22 mouse cellular contexts compared by ENCODE assay signal in genomic region chr10:87898826-87899225, GRCm38 (mm10).
"Had no signal": no experiment of that assay in that cellular context is flagged by ENCODE, and none has a peak within 500 bp of the region (broad histone marks: within the 10 kb centered on the region; RNA-seq: fewer than 3 reads in every experiment).

No protein-coding gene starts in this region.

- H3K27me3 ChIP-seq: kidney, embryonic 15.5 days; lung, embryonic 15.5 days; megakaryocyte, embryonic 14.5 days; neural tube, embryonic 12.5 days; neural tube, embryonic 15.5 days had no signal

- H3K9ac ChIP-seq: kidney, embryonic 15.5 days; liver, embryonic 14.5 days; lung, embryonic 15.5 days; neural tube, embryonic 12.5 days; neural tube, embryonic 15.5 days had no signal

- H3K4me2 ChIP-seq: kidney, embryonic 15.5 days; liver, embryonic 11.5 days; lung, embryonic 15.5 days; neural tube, embryonic 12.5 days; neural tube, embryonic 15.5 days had no signal

- DNase-seq: kidney, adult 8-10 months; kidney, postnatal 10 days; kidney, postnatal 36 days; left cerebral cortex, postnatal 4 days; lung, adult 18-20 months; lung, postnatal 10 days; lung, postnatal 36 days; midbrain, embryonic 14.5 days; right cerebral cortex, adult 18-20 months; right cerebral cortex, postnatal 14 days; right cerebral cortex, postnatal 4 days; thymus, adult 18-20 months; thymus, postnatal 36 days had no signal

- ATAC-seq: intestine, postnatal 0 days had no signal

- H3K4me1 ChIP-seq: kidney, embryonic 15.5 days; lung, embryonic 15.5 days; megakaryocyte, embryonic 14.5 days; midbrain, embryonic 10.5 days; neural tube, embryonic 12.5 days had no signal

- H3K27ac ChIP-seq: kidney, embryonic 15.5 days; liver, embryonic 14.5 days; lung, embryonic 15.5 days; midbrain, embryonic 10.5 days; neural tube, embryonic 12.5 days; neural tube, embryonic 15.5 days had no signal

- H3K36me3 ChIP-seq: kidney, embryonic 15.5 days; lung, embryonic 15.5 days; midbrain, embryonic 10.5 days; neural tube, embryonic 12.5 days; neural tube, embryonic 15.5 days had no signal

- H3K4me3 ChIP-seq: kidney, embryonic 15.5 days; lung, embryonic 15.5 days; megakaryocyte, embryonic 14.5 days; midbrain, embryonic 10.5 days; neural tube, embryonic 12.5 days; neural tube, embryonic 15.5 days had no signal

- H3K9me3 ChIP-seq: kidney, embryonic 15.5 days; lung, embryonic 15.5 days; midbrain, embryonic 10.5 days; neural tube, embryonic 12.5 days; neural tube, embryonic 15.5 days had no signal
